Mouse (Mus musculus) stomach, embryonic 14.5 days (tissue): Measurements from ENCODE around the gene Hip1r. TPM values are rescaled to one million over a fixed set of nuclear protein-coding genes. Genes with fewer than 3 reads are reported as not detected.
A peak's percentile ranks its signal among the peaks of the same experiment; 100 is the strongest.

Experiments used
- ATAC-seq: fragments of 200-750 bp; cut with Nextera tagmentation; 2 replicates; pipeline ENCODE4 v1.8.0; 2017; ENCODE audit warnings: low read depth, moderate TSS enrichment; ENCODE audit not compliant: insufficient number of reproducible peaks, insufficient read depth, low FRiP score
- H3K27ac ChIP-seq: fragments of 300-500 bp; sonication (generic); 2 replicates; pipeline ENCODE4 v1.5.1; 2014; ENCODE audit warnings: mild to moderate bottlenecking, low read length, moderate library complexity, mixed read lengths
- H3K27me3 ChIP-seq: fragments of 300-500 bp; sonication (generic); 2 replicates; pipeline ENCODE4 v1.6.1; 2014; ENCODE audit warnings: low read length, control low read depth, mixed read lengths; ENCODE audit not compliant: control insufficient read depth, insufficient read depth
- H3K36me3 ChIP-seq: fragments of 300-500 bp; sonication (generic); 2 replicates; pipeline ENCODE4 v1.6.1; 2014; ENCODE audit warnings: mild to moderate bottlenecking, control low read depth, low read length, moderate library complexity, mixed read lengths; ENCODE audit not compliant: control insufficient read depth, insufficient read depth
- H3K4me1 ChIP-seq: fragments of 300-500 bp; sonication (generic); 2 replicates; pipeline ENCODE4 v1.6.1; 2014; ENCODE audit warnings: low read length, control low read depth, mixed read lengths; ENCODE audit not compliant: control insufficient read depth, insufficient read depth
- H3K4me2 ChIP-seq: fragments of 300-500 bp; sonication (generic); replicated peaks from 2 replicates; pipeline ENCODE4 v1.6.1; 2014; ENCODE audit warnings: low read depth, low read length, control low read depth
- H3K4me3 ChIP-seq: fragments of 300-500 bp; sonication (generic); 2 replicates; pipeline ENCODE4 v1.5.1; 2014; ENCODE audit warnings: low read depth, low read length, control low read depth
- H3K9ac ChIP-seq: fragments of 300-500 bp; sonication (generic); replicated peaks from 2 replicates; pipeline ENCODE4 v1.6.1; 2014; ENCODE audit warnings: low read depth, mild to moderate bottlenecking, control low read depth, low read length, moderate library complexity, mixed read lengths
- H3K9me3 ChIP-seq: fragments of 300-500 bp; sonication (generic); 2 replicates; pipeline ENCODE4 v1.6.1; 2016; ENCODE audit warnings: low read depth, low read length, control low read depth; ENCODE audit not compliant: control insufficient read depth
- WGBS: fragments of 180-500 bp; shearing (Covaris S2); extraction: QIAGEN DNeasy Blood & Tissue Kit; methylation state at CpG from one replicate; pipeline ENCODE4 v1.1.7; 2014; 5-methylcytosine and 5-hydroxymethylcytosine counted together
- polyA plus RNA-seq: library from polyadenylated mRNA; unstranded; fragments of >200 nt; fragmentation: Nextera tagmentation; extraction: Ambion mirVana; gene quantifications from 2 replicates; pipeline ENCODE4 v1.2.1, GENCODE M21; 2014

Hip1r gene
- polyA plus RNA-seq, 1 experiment from 2014 or later, result 16.9 TPM

DNA sequence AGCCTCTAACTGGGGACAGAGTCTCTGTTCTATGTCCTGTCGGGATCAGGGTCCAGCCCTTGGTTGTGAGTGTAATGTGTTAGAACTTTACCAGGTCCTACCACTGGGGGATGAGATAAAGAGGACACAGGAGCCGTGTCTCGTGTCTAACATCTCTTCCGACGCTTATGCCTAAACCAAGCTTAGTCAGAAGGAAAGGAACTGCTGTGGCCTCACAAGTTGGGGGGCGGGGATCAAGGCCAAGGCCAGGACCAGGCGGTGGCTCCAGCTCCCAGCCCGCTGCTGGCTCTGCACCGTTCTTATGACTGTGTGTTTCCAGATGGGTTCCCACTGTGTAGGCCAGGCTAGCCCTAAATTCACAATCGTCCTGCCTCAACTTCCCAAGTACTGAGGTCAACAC, 39.5 kb downstream of the Hip1r start:
- Histone ChIP-seq H3K4me3 (no peak overlapping the region), H3K9ac (no peak overlapping the region), H3K9me3 (no peaks in the 10 kb centered on the region), H3K36me3 (peaks cover 11% of the 10 kb centered on the region), H3K4me1 (peaks cover 40% of the 10 kb centered on the region), H3K4me2 (no peak overlapping the region), H3K27me3 (no peaks in the 10 kb centered on the region), H3K27ac (no peak overlapping the region; the same call in 1 of the 2 replicates)
- 76% methylated on average over 10 of the region's 10 CpGs for WGBS
- ATAC-seq, result no peak

- Histone ChIP-seq H3K9me3 (no peaks in the 10 kb centered on the region), H3K4me3 (no peak overlapping the region), H3K4me2 (no peak overlapping the region), H3K27ac (no peak overlapping the region), H3K36me3 (peaks cover 4% of the 10 kb centered on the region), H3K9ac (no peak overlapping the region), H3K27me3 (no peaks in the 10 kb centered on the region), H3K4me1 (peaks cover 40% of the 10 kb centered on the region)
- 79% methylated on average over 16 of the region's 16 CpGs for WGBS
- ATAC-seq, result no peak
Measured at GRCm38 (mm10) chr5:124013747-124014146, 40.3 kb downstream of the Hip1r start.

DNA sequence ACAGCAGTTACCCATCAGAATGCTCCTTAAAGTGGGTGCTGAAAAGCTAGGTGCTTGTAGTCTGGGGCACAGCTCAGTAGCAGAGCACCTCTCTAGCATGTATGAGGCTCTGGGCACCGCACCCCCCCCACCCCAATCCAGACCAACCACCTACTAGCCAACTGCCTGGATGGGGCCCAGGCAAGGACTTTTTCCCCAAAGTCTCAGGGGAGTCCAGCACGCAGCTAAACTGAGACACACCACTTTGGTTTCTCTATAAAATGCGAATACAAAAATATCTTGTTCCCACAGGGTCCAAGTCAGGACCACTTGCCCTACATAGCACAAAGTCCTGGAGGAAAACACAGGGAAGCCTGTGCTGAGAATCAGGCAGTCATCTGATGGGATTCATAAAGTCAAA, 40.8 kb downstream of the Hip1r start:
- Histone ChIP-seq H3K9me3 (no peaks in the 10 kb centered on the region), H3K4me2 (no peak overlapping the region), H3K27me3 (no peaks in the 10 kb centered on the region), H3K4me1 (peaks cover 42% of the 10 kb centered on the region), H3K9ac (no peak overlapping the region), H3K36me3 (peaks cover under 1% of the 10 kb centered on the region; the same call in 1 of the 2 replicates), H3K4me3 (no peak overlapping the region), H3K27ac (no peak overlapping the region; the same call in 1 of the 2 replicates)
- WGBS, result 91% methylated on average over 3 of the region's 3 CpGs
- no peak for ATAC-seq

GRCm38 (mm10) chr5:124014791-124015251, 41.4 kb downstream of the Hip1r start:
- Histone ChIP-seq H3K9me3 (no peaks in the 10 kb centered on the region), H3K36me3 (no peaks in the 10 kb centered on the region; the same call in 1 of the 2 replicates), H3K27me3 (no peaks in the 10 kb centered on the region), H3K4me1 (peaks cover 46% of the 10 kb centered on the region), H3K4me3 (no peak overlapping the region), H3K4me2 (no peak overlapping the region), H3K27ac (peak overlapping the region; percentile 23), H3K9ac (no peak overlapping the region)
- ATAC-seq, result no peak
- 43% methylated on average over 11 of the region's 11 CpGs for WGBS

DNA sequence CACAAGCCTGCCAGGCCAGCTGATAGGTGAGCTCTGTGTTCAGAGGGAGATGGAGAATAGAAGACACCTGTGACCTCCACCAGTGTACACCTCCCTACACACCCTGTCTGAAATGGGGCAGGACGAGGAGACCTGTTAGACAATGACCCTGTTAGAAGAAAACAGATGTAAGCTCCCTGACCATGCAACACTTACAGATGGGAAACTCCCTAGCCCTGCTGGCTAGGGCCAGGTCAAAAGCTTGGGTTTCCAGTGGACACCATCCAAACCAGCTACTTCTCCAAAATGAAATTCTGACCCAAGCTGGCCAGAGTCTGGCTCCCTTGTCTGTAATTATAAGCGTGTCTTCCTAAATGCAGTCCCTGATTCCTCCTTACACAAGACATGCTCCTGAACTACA, 42.3 kb downstream of the Hip1r start:
- H3K27ac ChIP-seq, result no peak overlapping the region
- 82% methylated on average over 2 of the region's 2 CpGs for WGBS
- no peak for ATAC-seq

DNA sequence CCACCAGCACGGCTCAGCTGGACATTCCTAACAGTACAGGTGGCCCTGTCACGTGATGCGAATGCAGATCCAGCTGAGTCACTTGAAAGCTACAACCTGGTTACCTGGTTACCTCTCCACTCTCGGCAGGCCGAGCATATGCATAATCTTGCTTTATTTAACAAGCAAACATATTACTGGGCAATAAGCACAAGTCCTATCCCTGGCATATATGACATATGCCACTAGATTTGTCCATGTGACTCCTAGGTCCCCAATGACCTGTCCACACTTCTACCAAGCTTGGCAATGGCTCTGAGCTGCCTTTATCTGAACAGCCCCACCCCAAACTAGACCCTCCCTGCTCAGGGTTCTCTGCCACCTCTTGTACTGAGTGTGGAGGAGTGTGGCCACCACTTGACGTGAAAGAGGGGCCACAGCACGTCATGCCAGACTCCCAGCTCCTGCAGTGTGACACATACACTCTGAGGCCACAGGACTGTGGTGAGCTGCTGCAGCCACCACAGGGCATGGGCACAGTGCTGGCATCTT, 42.9 kb downstream of the Hip1r start:
- no peak overlapping the region for H3K4me3 ChIP-seq
- H3K9me3 ChIP-seq, result no peaks in the 10 kb centered on the region
- 81% methylated on average over 7 of the region's 7 CpGs for WGBS
- H3K27ac ChIP-seq, result no peak overlapping the region
- H3K4me1 ChIP-seq, result peaks cover 36% of the 10 kb centered on the region
- no peaks in the 10 kb centered on the region for H3K36me3 ChIP-seq
- ATAC-seq, result no peak
- no peaks in the 10 kb centered on the region for H3K27me3 ChIP-seq
- no peak overlapping the region for H3K9ac ChIP-seq
- H3K4me2 ChIP-seq, result no peak overlapping the region

More for the DNA sequence above, 42.3 kb downstream of the Hip1r start:
- H3K9ac ChIP-seq, result no peak overlapping the region
- H3K36me3 ChIP-seq, result no peaks in the 10 kb centered on the region
- no peaks in the 10 kb centered on the region for H3K9me3 ChIP-seq
- H3K27me3 ChIP-seq, result no peaks in the 10 kb centered on the region
- H3K4me2 ChIP-seq, result no peak overlapping the region
- peaks cover 43% of the 10 kb centered on the region for H3K4me1 ChIP-seq
- no peak overlapping the region for H3K4me3 ChIP-seq

DNA sequence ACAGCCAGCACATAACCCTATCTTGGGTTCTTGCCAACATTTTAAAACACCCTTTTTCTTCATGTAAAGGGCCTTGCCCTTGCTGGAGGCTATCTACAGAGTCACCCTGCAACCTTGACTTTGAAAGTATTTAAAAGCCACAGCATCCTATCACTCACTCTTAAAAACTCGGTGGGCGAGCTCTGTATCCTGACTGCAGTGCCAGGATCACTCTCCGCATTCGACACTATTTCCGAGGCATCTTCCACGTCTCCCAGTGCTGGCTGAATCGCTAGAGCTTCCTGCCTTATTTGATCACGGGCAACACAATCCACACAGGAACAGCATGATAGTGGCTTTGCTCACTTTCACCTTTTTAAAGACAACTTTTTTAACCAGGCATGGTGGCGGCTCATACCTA, 44.5 kb downstream of the Hip1r start:
- Histone ChIP-seq H3K4me1 (peaks cover 23% of the 10 kb centered on the region), H3K36me3 (peaks cover 3% of the 10 kb centered on the region; the same call in 1 of the 2 replicates), H3K27ac (no peak overlapping the region), H3K4me2 (no peak overlapping the region), H3K9me3 (no peaks in the 10 kb centered on the region), H3K27me3 (no peaks in the 10 kb centered on the region), H3K4me3 (no peak overlapping the region), H3K9ac (no peak overlapping the region)
- no peak for ATAC-seq
- WGBS, result 85% methylated on average over 9 of the region's 9 CpGs

- Histone ChIP-seq H3K4me2 (no peak overlapping the region), H3K4me1 (peaks cover 20% of the 10 kb centered on the region), H3K27ac (no peak overlapping the region), H3K27me3 (no peaks in the 10 kb centered on the region), H3K9ac (no peak overlapping the region), H3K36me3 (peaks cover 3% of the 10 kb centered on the region; the same call in 1 of the 2 replicates), H3K9me3 (no peaks in the 10 kb centered on the region), H3K4me3 (no peak overlapping the region)
- ATAC-seq, result no peak
- 80% methylated on average over 9 of the region's 9 CpGs for WGBS
Measured at GRCm38 (mm10) chr5:124018651-124019050, 45.2 kb downstream of the Hip1r start.
